Mouse (Mus musculus): Measurements from ENCODE around the gene Tm9sf3. TPM values are rescaled to one million over a fixed set of nuclear protein-coding genes. Genes with fewer than 3 reads are reported as not detected.

Gene Tm9sf3
- polyA plus RNA-seq, 1 experiment from 2014 or later: 125 TPM

GRCm38 (mm10) chr19:41164447-41165095 lies 99.2 kb downstream of the Tm9sf3 start:
- ATAC-seq (ENCODE audit: insufficient number of reproducible peaks, insufficient read depth, low FRiP score, low TSS enrichment, low read depth): no peak
- no peak overlapping the region for H3K4me2 ChIP-seq
- H3K9me3 ChIP-seq: no peaks in the 10 kb centered on the region
- no peak overlapping the region for H3K27ac ChIP-seq
- no peak overlapping the region for H3K4me3 ChIP-seq
- H3K27me3 ChIP-seq: peaks cover 3% of the 10 kb centered on the region; the same call in 1 of the 2 replicates
- H3K36me3 ChIP-seq: no peaks in the 10 kb centered on the region
- 47% methylated on average over 10 of the region's 10 CpGs for WGBS
- H3K9ac ChIP-seq: no peak overlapping the region
- H3K4me1 ChIP-seq: no peaks in the 10 kb centered on the region

Other genes starting within 250 kb of the Tm9sf3 start
- gene Dntt, start 234.7 kb downstream of the Tm9sf3 start, polyA plus RNA-seq (2015; fragmentation: Nextera tagmentation; extraction: Ambion mirVana): not detected in 2 replicates
- not detected in 2 replicates for gene Opalin, start 186.9 kb downstream of the Tm9sf3 start, polyA plus RNA-seq (2015; fragmentation: Nextera tagmentation; extraction: Ambion mirVana)
- gene Tll2, start 57.2 kb downstream of the Tm9sf3 start, polyA plus RNA-seq (2015; fragmentation: Nextera tagmentation; extraction: Ambion mirVana): 0.28 and 0.30 TPM in 2 replicates
- gene Pik3ap1, start 121.1 kb upstream of the Tm9sf3 start, polyA plus RNA-seq (2015; fragmentation: Nextera tagmentation; extraction: Ambion mirVana): 1.8 and 1.9 TPM in 2 replicates
- gene Lcor, start 218.6 kb upstream of the Tm9sf3 start, polyA plus RNA-seq (2015; fragmentation: Nextera tagmentation; extraction: Ambion mirVana): 9.4 and 12.0 TPM in 2 replicates